Mouse (Mus musculus): ENCODE measurements around the gene Faim2. TPM values are rescaled to one million over a fixed set of nuclear protein-coding genes. Genes with fewer than 3 reads are reported as not detected.
A peak's percentile ranks its signal among the peaks of the same experiment; 100 is the strongest.

Gene Faim2
- total and polyA plus RNA-seq, 3 experiments = 0.07 to 0.53 (median 0.39) TPM

DNA sequence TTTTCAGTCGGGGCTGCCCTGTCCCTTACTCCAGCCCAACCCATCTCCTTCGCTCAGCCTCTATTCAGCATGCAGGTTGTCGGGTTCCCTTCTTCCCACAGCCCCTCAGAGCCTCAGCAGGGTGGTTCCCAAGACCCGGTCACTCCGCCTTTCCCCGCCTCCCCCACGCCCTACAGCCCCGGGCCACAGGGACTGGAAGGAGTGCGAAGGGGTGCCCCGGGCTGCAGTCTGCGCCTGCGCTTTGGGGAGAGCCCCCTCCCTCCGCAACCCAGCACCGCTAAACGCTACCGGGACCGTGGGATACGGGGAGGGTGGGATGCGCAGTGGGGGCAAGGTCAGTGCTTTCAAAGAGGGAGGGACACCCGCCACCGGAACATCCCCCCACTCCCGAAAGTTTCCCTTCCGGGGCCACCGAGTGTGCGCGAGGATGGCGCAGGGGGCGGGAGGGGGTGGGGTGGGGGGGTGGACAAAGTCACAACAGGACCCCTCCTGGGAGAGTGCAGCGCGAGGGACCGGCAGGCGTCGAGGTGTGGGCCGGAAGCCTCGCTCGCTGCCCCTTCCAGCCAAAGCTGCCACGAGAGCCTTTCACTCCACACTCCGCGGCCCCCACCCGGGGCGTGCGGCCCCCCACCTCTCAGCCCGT lies 70.9 kb downstream of the Faim2 start:
- Histone ChIP-seq H3K4me3 (peak overlapping the region; percentile 96), H3K4me1 (ENCODE audit: control insufficient read depth, insufficient read depth, low read length) (no peaks in the 10 kb centered on the region; the same call in none of the 2 replicates), H3K9ac (ENCODE audit: low read depth, low read length) (peak overlapping the region; percentile 72), H3K27ac (peak overlapping the region; percentile 93), H3K36me3 (ENCODE audit: control insufficient read depth, insufficient read depth, low read length) (no peaks in the 10 kb centered on the region), H3K27me3 (ENCODE audit: control insufficient read depth, insufficient read depth, low read length) (no peaks in the 10 kb centered on the region), H3K79me2 (replicated peaks; ENCODE audit: control insufficient read depth, insufficient read depth, low read length) (peaks cover 4% of the 10 kb centered on the region; the same call in 1 of the 2 replicates)
- 3% methylated on average over 43 of the region's 43 CpGs for WGBS
- intact Hi-C loops (cut with DNase I) = loop anchor here (2.0 kb wide), 1 partner anchor 36 kb away; no protein-coding TSS in a partner anchor
- peak; percentile 83 to 84 for DNase-seq
- TF ChIP-seq EP300 (IDR thresholded peaks at IDR 0.05; ENCODE audit: insufficient read depth, low read depth, low read length) = no peak
- TF ChIP-seq CTCF (IDR thresholded peaks at IDR 0.05) = no peak
- no peak for TF ChIP-seq POLR2A (IDR thresholded peaks at IDR 0.05; ENCODE audit: insufficient read depth, low read depth, low read length)

DNA sequence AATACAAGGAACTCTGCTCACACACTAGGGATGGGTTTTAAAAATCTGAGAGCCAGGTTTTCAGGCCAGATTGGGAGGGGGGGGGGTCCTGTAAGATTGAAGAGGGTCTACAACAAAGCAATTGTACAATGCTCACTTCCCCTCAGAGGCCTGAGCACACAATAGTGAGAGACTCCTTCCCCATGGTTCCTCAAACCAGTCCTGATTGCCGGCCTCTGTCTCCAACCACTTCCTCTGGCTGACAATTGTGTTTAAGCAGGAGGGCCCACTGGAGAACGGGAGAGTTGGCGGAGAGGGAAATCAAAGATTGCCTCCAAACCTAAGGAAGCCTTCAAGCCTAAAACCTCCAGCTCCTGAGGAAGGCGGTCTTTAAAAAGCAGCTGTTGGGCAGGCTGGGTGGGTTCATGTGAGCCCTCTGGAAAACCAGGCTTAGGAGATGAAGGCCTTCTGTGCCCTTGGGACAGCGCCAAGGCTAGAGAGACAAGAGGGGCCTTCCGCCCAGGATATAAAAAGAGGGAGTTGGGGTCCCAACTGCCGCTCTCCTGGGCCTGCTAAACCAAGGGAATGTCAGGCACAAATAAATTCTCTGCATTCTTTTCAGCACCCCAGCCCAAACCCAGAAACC lies 71.5 kb downstream of the Faim2 start:
- TF ChIP-seq EP300 (IDR thresholded peaks at IDR 0.05; ENCODE audit: insufficient read depth, low read depth, low read length) (no peak), CTCF (IDR thresholded peaks at IDR 0.05) (no peak), POLR2A (IDR thresholded peaks at IDR 0.05; ENCODE audit: insufficient read depth, low read depth, low read length) (no peak)
- Histone ChIP-seq H3K27me3 (ENCODE audit: control insufficient read depth, insufficient read depth, low read length) (no peaks in the 10 kb centered on the region), H3K4me1 (ENCODE audit: control insufficient read depth, insufficient read depth, low read length) (no peaks in the 10 kb centered on the region; the same call in none of the 2 replicates), H3K79me2 (replicated peaks; ENCODE audit: control insufficient read depth, insufficient read depth, low read length) (peaks cover 4% of the 10 kb centered on the region; the same call in 1 of the 2 replicates), H3K9ac (ENCODE audit: low read depth, low read length) (peak overlapping the region; percentile 72), H3K27ac (peak overlapping the region; percentile 93), H3K36me3 (ENCODE audit: control insufficient read depth, insufficient read depth, low read length) (no peaks in the 10 kb centered on the region), H3K4me3 (peak overlapping the region; percentile 96)
- intact Hi-C loops (cut with DNase I) = loop anchor here (2.0 kb wide), 1 partner anchor 36 kb away; no protein-coding TSS in a partner anchor
- peak; percentile 27 to 39 for DNase-seq
- 24% methylated on average over 7 of the region's 7 CpGs for WGBS

GRCm38 (mm10) chr15:99455415-99455814 lies 72.5 kb downstream of the Faim2 start:
- intact Hi-C loops (cut with DNase I) = no loop called here
- TF ChIP-seq POLR2A (IDR thresholded peaks at IDR 0.05; ENCODE audit: insufficient read depth, low read depth, low read length) (no peak), CTCF (IDR thresholded peaks at IDR 0.05) (no peak), EP300 (IDR thresholded peaks at IDR 0.05; ENCODE audit: insufficient read depth, low read depth, low read length) (no peak)
- no peaks in the 10 kb centered on the region for H3K36me3 ChIP-seq (ENCODE audit: control insufficient read depth, insufficient read depth, low read length)
- no peaks in the 10 kb centered on the region for H3K27me3 ChIP-seq (ENCODE audit: control insufficient read depth, insufficient read depth, low read length)
- peaks cover 4% of the 10 kb centered on the region; the same call in 1 of the 2 replicates for H3K79me2 ChIP-seq (replicated peaks; ENCODE audit: control insufficient read depth, insufficient read depth, low read length)
- no peak overlapping the region for H3K4me3 ChIP-seq
- no peak overlapping the region for H3K27ac ChIP-seq
- no peak overlapping the region for H3K9ac ChIP-seq (ENCODE audit: low read depth, low read length)
- H3K4me1 ChIP-seq (ENCODE audit: control insufficient read depth, insufficient read depth, low read length) = no peaks in the 10 kb centered on the region; the same call in none of the 2 replicates
- no peak for DNase-seq
- WGBS = 87% methylated on average over 3 of the region's 3 CpGs

DNA sequence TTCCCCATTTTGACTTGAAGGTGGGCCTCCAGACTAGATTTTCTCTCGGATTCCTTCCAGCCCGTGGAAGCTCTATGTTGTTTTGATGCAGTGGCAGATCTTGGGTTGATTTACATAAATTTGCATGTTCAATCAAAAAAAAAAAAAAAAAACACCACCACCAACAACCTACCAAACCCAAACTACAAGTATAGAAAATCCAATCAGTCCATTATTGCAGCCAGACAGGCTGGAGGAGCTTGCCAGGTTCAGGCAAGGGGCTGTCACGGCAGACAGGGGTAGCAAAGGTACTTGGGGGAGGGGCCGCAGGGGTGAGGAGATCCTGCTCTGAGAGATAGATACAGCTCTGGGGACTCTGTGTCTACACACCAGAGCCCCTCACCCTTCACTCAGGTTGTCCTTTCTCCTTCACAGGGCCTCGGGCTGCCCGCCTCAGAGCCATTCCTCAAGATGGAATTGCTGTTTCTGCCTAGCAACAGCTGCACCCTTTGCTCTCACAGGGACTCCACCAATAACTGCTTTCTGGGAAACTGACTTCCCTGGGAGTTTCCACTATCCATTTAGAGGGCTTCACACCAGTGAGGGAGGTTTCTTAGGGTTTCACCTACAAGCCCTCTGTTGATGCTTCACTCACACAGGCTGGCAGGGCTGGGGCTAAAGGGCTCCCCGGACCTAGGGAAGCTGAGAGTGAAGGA lies 73.2 kb downstream of the Faim2 start:
- intact Hi-C loops (cut with DNase I) = no loop called here
- Histone ChIP-seq H3K27ac (no peak overlapping the region), H3K4me3 (no peak overlapping the region), H3K79me2 (replicated peaks; ENCODE audit: control insufficient read depth, insufficient read depth, low read length) (peaks cover 4% of the 10 kb centered on the region; the same call in 1 of the 2 replicates), H3K27me3 (ENCODE audit: control insufficient read depth, insufficient read depth, low read length) (no peaks in the 10 kb centered on the region), H3K9ac (ENCODE audit: low read depth, low read length) (no peak overlapping the region), H3K36me3 (ENCODE audit: control insufficient read depth, insufficient read depth, low read length) (peaks cover 2% of the 10 kb centered on the region; the same call in 1 of the 2 replicates), H3K4me1 (ENCODE audit: control insufficient read depth, insufficient read depth, low read length) (peaks cover 3% of the 10 kb centered on the region)
- no peak for DNase-seq
- no peak for TF ChIP-seq POLR2A (IDR thresholded peaks at IDR 0.05; ENCODE audit: insufficient read depth, low read depth, low read length)
- TF ChIP-seq CTCF (IDR thresholded peaks at IDR 0.05) = no peak
- no peak for TF ChIP-seq EP300 (IDR thresholded peaks at IDR 0.05; ENCODE audit: insufficient read depth, low read depth, low read length)
- 82% methylated on average over 7 of the region's 7 CpGs for WGBS

GRCm38 (mm10) chr15:99453153-99453900 lies 74.6 kb downstream of the Faim2 start:
- H3K4me3 ChIP-seq = no peak overlapping the region
- no peak for DNase-seq
- H3K36me3 ChIP-seq (ENCODE audit: control insufficient read depth, insufficient read depth, low read length) = peaks cover 2% of the 10 kb centered on the region; the same call in 1 of the 2 replicates
- H3K27ac ChIP-seq = no peak overlapping the region
- intact Hi-C loops (cut with DNase I) = no loop called here
- H3K79me2 ChIP-seq (replicated peaks; ENCODE audit: control insufficient read depth, insufficient read depth, low read length) = peaks cover 4% of the 10 kb centered on the region; the same call in 1 of the 2 replicates
- TF ChIP-seq CTCF (IDR thresholded peaks at IDR 0.05) = no peak
- no peak for TF ChIP-seq POLR2A (IDR thresholded peaks at IDR 0.05; ENCODE audit: insufficient read depth, low read depth, low read length)
- TF ChIP-seq EP300 (IDR thresholded peaks at IDR 0.05; ENCODE audit: insufficient read depth, low read depth, low read length) = no peak
- no peaks in the 10 kb centered on the region for H3K27me3 ChIP-seq (ENCODE audit: control insufficient read depth, insufficient read depth, low read length)
- H3K4me1 ChIP-seq (ENCODE audit: control insufficient read depth, insufficient read depth, low read length) = peaks cover 12% of the 10 kb centered on the region
- WGBS = 78% methylated on average over 11 of the region's 11 CpGs
- H3K9ac ChIP-seq (ENCODE audit: low read depth, low read length) = no peak overlapping the region
